Mouse (Mus musculus): Measurements from ENCODE around the gene Ss18l1.

Ss18l1 gene

GRCm38 (mm10) chr2:180040406-180040805 is 1.9 kb upstream of the Ss18l1 start:
- DNase-seq (ENCODE audit: low spot score), result no peak

GRCm38 (mm10) chr2:180041577-180042255 is 593 bp upstream of the Ss18l1 start:
- DNase-seq (ENCODE audit: low spot score), result peak; percentile 45

DNA sequence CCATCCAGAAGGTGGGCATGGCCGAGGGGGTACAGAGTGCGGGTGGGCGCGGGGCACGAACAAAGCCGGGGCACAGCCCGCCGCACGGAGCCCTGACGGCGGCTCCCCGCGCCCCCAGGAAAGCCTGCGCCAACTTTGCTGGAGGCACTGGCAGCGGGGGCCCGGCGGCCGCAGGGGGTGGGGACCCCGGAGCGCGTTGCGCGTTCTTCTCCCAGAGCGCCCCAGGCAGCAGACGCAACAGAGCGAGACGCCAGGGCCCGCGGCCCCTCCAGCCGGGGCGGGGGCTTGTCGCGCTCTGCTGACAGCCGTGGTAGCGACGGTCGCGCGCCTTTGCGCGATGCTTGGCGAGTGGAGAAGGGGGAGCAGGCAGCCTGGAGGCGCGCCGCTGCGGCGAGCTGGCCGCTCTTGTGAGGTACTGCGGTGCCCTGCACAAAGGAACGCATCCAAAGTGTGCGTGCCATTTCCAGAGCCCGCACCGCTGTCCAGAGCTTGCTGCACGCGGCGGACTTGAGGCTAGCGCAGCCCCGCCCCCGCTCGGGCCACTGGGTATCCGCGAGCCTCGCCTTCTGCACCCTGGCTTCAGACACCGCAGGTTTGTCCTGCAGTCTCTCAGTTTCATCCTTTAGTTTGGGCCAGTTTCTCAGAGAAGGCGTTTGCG is 678 bp downstream of the Ss18l1 start:
- DNase-seq (ENCODE audit: low spot score), result peak; percentile 71

DNA sequence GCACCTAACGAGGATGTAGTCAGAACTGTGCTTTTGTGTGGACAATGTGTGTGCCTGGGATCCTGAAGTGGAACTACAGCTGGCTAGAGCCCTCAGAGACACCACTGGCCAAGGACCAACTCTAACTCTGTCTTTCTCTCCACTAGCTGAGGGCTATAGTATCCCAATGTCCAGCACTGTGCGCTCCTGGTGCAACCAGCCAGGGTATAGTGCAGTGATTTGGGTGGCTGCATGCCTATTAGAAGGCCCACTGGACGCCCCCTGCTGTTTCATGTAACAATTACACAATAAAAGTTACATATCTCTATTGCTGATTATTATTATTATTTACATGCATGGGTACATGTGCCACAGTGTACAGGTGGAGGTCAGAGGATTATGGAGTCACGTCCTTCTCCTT is 3.0 kb downstream of the Ss18l1 start:
- peak; percentile 72 for DNase-seq (ENCODE audit: low spot score)

- DNase-seq (ENCODE audit: low spot score), result no peak
Measured at GRCm38 (mm10) chr2:180047580-180047979, 5.3 kb downstream of the Ss18l1 start.

DNA sequence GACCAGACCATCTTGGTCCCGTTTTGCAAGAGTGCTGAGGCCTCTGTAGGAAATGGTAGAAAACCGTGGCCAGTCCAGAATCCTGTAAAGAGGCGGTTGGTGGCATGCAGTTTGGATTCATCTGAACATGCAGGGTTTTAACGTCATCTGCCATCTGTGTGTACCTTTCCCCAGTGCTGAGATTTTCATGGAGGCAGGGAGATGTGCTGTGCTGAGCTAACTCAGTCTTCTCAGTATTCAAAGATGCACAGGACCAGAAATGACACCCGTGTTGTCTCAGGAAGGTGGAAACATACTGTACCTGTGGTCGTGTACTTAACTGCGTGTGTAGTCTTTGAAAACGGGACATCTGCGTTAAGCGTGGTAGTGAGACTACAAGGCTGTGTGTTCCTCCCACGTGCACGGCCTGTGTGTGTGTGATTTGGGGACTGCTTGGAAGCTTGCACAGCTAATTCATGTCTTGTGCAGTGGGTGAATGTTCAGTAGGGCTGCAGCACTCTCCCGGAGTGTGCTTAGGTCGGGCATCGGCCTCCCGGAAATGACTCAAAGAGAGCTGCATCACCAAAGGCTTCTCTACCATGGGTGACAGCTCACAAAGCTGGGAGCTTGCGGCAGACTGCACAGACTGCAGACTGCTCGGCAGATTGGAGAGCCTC is 5.8 kb downstream of the Ss18l1 start:
- no peak for DNase-seq (ENCODE audit: low spot score)

GRCm38 (mm10) chr2:180050986-180051385 is 8.7 kb downstream of the Ss18l1 start:
- peak; percentile 81 for DNase-seq (ENCODE audit: low spot score)

DNA sequence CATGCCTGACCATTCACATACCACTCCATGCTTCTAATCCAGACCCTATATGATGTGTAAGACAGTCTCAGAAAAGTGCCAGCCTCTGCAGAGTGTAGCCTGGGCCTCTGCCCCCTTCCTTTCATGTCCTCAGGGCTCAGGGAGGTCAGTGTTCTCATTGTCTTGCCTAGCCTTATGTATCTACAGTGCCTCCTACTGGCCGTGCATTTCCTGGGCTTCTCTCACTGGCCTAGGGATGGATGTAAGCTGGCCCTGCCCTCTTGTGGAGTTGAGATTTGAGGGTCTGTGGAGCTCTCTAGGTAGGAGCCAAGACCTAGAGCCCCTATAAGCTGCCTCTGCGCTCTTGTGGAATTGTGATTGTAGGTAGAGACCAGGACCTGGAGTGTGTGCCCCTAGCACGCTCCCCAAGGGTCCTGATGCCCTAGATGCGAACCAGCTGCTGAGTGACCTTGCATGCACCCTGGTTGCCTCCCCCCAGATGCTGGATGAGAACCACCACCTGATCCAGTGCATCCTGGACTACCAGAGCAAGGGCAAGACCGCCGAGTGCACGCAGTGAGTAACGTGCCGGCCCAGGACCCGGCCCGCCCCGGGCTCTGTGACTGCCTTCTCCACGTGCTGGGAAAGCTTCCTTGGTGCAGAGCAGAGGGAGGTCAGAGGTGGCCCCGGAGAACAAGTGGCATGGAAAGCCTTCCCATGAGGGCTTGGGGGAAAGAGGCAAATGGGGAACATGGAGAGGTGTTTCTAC is 9.9 kb downstream of the Ss18l1 start:
- peak; percentile 50 for DNase-seq (ENCODE audit: low spot score)

DNA sequence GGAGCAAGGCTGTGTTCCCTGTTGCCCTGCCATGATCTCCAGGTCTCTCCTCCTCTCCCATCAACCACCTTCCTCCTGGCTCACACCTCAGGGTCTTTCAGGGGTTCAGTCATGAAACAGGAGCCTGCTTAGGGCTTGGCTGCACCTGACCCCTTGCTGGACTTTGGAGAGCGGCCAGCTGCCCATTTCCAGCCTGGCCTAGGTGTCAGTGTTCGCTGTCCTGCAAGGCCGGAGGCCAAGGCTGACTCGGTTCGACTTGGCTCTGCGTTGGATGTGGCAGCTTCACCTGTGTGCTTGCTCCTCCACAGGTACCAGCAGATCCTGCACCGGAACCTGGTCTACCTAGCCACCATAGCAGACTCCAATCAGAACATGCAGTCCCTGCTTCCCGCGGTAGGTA is 10.7 kb downstream of the Ss18l1 start:
- DNase-seq (ENCODE audit: low spot score), result no peak

DNA sequence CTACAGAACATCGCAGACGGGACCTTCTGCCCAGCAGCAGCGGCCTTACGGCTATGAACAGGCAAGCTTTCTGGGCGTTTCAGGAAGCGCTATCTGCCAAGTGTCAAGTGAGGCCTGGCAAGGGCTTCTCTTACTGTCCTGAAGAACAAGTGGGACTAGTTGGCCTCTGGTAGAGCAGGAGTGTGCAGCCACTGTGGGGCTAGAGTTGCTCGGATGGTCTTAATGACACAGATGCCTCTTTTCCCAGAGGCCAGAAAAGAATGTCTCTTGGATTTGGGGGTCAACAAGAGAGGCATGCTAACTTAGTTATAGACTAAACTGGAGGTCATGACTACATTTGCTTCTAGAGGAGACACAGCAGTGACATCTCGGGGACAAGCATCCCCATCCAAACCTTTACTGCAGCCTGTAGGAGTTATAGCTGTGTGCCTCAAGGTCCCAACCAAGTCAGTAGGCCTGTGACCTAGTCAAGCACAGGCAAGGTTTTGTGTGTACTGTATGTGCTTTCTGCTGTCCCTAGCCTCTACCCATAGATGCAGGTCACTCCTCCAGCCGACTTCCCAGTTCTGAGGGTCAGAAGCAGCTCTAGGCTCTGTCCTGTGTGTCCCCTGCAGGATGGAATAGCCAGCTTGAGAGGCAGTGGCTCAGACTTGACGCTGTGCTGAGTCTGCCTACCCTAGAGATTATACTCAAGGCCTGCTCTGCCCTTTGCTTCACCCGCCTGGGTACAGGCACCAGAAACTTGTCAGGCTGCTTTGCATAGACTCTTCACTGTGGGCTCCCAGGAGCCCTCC is 21.2 kb downstream of the Ss18l1 start:
- no peak for DNase-seq (ENCODE audit: low spot score)

GRCm38 (mm10) chr2:180069770-180070480 is 27.6 kb downstream of the Ss18l1 start:
- no peak for DNase-seq (ENCODE audit: low spot score)

- DNase-seq (ENCODE audit: low spot score), result peak; percentile 93
Measured at GRCm38 (mm10) chr2:180070481-180071453, 28.5 kb downstream of the Ss18l1 start, which contains the start of gene Mtg2. TSS of gene Mtg2 (plus strand) at chr2:180070588.

DNA sequence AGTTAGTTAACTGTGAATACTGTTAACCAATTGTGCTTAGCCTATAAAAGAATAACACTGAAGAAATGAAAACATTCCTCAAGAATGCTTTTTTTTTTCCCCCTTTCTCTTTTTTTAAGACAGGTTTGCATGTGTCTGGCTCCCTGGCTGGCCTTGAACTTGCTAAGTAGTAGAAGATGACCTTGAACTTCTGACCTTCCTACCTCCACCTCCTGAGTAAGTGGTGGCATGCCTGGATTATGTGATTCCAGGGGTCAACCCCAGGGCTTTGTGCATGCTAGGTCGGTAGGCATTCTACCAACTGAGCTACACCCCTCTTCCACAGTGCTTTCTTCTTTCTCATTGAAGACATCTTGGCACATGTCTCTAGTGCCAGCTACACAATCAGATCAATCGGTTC is 29.4 kb downstream of the Ss18l1 start:
- no peak for DNase-seq (ENCODE audit: low spot score)

DNA sequence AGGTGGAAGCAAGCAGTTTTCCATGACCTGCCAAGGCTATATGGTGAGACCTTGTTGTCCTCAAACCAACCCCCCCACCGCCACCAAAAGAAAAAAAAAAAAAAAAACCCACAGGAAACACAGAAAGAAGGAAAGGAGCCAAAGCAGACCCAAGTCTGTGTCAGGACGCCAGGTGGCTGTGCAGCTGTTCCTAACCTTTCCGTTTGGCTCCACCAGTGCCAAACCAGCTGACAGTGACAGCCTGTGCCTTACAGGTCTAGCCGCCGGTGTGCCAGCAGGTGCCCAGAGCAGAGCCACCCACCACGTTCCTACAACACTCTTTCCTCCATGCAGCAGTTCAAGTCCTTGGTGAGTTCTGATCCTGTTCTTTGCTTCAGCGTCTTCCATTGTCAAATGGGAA is 30.6 kb downstream of the Ss18l1 start:
- DNase-seq (ENCODE audit: low spot score), result no peak

- no peak for DNase-seq (ENCODE audit: low spot score)
Measured at GRCm38 (mm10) chr2:180077622-180078021, 35.3 kb downstream of the Ss18l1 start.

- no peak for DNase-seq (ENCODE audit: low spot score)
Measured at GRCm38 (mm10) chr2:180080680-180081079, 38.4 kb downstream of the Ss18l1 start.

- no peak for DNase-seq (ENCODE audit: low spot score)
Measured at GRCm38 (mm10) chr2:180083063-180083462, 40.8 kb downstream of the Ss18l1 start.

DNA sequence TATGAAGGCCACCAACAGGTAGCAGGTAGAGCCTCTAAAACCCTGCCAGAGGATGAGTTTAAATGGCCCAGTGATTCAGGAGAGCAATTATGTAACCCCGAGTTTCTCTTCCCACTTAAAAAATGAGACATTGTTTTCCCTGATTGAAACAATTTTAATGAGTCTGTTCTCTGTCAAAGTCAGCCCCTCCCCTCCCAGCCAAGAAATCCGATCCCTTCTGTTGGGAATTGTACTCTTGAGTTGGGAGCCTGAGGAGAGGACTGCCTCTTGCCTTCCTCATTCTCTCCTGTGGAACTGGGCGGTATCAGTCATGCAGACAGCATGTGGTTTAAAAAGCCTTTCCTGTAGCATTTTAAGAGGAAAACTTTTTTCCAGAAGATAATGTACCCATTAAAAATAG is 42.3 kb downstream of the Ss18l1 start:
- peak; percentile 20 for DNase-seq (ENCODE audit: low spot score)

DNA sequence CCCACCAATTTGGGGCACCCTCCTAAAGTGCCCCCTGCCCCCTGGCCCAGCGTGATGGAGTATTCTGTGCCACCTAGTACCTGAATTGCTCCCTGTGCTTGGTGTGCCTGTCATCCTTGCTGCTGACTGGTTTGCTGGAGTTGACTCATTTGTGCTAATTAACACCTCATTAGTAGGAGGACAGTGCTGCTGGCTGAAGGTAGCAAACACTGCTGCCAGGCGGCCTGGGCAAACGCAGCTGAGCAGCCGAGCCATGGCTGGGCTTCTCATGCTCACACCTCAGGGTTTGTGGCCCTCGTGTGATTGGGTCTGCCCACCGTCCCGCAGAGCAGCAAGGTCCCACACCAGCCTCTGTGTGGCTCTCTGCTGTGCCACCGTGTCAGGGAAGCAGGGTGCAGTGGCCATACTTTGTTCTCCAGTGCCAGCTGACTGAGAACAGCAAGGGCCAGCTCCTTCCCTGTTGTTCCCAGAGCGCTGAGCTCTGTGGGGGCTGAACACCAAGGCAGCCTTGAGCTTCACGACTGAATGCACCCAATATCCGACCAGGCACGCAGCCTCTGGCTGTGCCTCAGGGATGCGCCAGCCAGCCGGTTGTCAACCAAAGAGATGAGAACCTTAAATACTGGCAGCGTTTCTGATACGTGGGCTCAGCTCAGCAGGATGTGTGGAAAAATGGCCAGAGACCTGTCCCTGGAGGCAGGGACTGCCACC is 43.8 kb downstream of the Ss18l1 start:
- DNase-seq (ENCODE audit: low spot score), result no peak

All from embryo, embryonic 10.5 days (tissue).